Mouse (Mus musculus) liver, embryonic 18 days (tissue): Measurements from ENCODE around the gene Pmel. TPM values are rescaled to one million over a fixed set of nuclear protein-coding genes. Genes with fewer than 3 reads are reported as not detected.

Experiments used
- polyA plus RNA-seq: library from polyadenylated mRNA; depleted of rRNA; stranded (reverse); fragments of >200 nt; gene quantifications from 2 replicates; pipeline ENCODE4 v1.2.3, GENCODE M21; 2012; rRNA removed

The Pmel gene
- polyA plus RNA-seq, result 0.49 and 0.59 TPM in 2 replicates

DNA sequence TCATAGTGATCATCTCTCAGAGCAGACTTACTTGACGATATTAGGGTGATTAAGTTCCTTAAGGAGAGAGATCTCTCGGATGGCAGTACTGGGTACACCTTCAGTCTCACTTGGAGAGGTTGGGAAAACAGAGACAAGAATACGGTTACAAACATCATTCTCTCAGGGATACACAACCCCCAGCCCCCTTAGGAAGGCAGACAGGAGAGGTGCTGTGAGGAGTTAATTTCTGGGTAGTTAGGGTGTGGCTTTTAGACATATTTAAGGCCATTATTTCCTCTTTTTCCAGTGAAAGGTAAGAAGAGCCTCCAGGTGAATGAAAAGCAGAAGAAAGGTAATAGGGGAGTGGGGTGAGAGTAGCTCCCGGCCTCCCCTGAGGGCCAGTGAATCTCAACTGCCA is at the start of gene Pmel:
TSS of gene Pmel (plus strand) at position 301 of the 400 bp plus-strand sequence.

DNA sequence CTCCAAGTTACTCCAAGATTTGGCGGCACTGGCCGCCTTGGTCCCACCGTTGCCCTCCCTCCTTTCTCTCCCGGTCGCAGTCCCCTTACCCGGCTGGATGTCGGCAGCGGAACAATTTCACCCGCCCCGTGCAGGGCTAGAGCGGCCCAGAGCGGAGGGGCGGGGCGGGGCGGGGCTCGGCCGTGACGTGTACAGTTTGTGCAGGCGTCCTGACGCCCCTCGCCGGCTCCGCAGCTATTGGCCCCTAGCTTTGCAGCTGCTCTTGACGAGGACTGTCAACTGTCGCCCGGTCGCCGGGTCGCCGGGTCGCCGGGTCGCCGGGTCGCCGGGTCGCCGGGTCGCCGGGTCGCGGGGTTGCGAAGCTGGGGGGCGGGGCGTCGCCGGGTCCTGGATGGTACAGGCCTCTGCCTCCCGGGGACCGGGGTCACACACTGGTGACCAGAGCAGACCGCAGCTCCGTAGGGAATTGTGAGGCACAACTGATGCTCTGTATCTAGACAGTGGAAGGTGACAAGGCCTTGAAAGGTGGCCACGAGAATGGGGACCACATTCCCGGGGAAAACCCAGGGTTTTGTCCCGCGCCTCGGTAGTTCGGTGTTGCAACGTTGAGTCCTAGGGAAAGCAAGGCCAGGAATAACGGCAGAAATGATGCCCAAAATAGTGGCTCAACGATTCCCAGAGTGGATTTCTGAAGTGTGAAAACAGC is 30.1 kb upstream of the Pmel start, which contains the start of gene Suox:
TSS of gene Suox (minus strand) at position 311 of the 706 bp plus-strand sequence.

DNA sequence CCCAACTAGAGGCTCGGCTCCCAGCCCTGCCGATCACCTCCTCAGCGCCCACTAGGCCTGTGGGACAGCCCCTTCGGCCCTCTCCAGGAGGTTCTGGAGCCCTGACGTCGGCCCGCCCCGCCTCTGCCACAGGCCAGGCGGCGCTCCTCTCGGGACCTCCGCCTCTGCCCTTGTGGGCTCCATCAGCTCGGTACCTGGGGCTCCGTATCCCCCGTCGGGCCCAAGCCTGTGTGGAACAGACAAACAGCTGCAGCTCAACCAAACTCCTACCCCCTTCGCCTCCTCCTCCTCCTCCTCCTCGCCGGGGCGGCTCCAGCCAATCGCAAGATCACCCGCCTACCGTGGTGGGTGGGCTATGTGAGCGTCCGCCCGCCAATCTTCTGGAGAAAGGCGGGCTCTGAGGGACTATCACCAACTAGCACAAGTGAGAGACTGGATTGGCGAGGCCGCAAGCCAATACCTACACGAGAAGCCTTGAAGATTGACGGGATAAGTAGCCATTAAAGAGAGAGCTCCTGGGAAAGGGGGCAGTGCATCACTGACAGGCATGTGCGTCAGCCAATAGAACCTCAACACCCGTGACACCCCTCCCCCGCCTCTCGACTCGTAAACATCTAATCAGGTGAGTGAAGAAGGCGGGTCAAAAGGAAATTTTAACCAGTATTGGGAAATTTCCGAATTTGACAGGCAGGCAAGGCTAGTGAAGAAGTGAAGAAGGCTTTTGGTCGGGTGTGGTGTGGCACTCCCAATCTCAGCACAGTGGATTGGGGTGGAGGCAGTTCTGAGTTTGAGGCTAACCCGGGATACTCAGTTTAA is 7.8 kb upstream of the Pmel start, which contains the start of gene Rab5b:
TSS of gene Rab5b (minus strand) at position 273 of the 816 bp plus-strand sequence.

DNA sequence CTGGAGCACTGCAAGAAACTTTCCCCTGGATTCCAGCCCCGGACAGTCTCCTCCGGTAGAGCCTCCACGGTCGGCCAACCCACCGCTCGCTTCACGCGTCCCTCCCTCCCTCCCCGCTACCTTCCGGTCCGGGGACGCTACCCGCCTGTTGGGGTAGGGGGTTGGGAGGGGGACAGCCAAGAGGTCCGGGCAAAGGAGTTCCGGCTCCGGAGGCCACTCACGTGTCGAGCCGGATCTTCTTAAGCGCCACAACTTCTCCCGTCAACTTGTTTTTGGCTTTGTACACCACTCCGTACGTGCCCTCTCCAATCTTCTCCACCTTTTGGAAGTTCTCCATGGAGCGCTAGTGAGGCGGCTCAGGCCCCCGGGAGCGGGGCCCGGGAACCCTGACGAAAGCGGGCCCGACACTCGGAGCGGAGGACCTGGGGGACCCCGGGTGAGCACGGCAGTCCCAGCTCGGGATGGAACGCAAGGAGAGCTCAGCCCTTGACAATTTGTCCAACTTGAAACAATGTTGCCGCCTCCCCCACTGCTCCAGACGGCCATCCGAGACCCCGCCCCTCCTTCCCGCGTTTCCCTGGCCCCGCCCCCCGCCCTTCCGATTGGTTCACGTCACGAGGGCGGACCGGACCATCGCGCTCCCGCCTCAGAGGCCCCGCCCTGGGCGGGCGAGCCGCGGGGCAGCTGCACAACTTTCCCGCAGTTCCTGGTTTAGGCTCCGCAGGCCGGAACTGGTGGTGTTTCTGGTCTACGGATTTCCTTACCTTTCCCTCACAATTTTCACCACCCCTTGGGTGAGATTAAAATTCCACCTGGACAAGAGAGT is 709 bp downstream of the Pmel start, which contains the start of gene Cdk2:
TSS of gene Cdk2 (minus strand) at position 541 of the 826 bp plus-strand sequence.

DNA sequence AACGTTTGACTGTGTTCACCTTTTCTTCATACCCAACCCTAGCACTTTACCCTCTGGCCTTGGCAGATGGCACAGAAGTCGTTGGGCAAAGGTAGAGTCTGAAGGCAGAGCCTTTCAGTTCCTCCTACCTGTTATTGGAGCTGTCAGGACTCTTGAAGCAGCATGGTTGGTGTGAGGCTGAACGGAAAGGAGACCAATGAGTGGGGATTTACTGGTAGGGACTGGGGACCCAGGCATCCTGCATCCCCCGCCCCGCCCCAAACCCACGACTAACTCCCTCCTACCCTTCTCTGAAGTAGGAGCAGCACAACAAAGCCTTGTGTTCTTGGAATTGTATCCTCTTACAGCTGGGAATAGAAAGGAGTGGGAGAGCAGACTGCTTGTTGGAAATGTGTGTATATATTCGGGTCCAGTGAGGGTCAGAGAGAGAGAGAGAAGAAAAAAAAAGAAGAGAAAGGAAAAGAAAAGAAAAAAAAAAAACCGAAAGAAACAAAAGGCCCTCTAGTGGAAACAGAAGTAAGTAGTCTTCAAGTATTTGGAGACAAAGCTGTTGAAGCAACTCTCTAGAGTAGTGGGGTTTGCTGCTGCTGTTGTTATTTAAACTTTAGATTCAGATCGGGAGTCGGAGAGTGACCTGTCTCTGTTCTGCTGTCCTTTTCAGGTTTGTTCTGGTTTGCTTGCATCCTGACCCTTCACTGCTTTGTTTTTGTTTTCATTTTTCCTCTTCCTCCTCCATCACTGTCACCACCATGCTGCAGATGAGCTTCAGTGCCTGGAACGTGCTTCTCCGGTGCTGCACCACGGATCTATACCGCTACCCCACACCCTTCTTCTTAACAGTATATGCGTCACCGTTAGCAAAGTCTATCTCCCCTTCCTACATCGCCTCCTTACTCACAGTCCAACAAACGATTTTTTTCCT is 40.9 kb downstream of the Pmel start, which contains the start of gene Dgka:
TSS of gene Dgka (minus strand) at position 176 of the 922 bp plus-strand sequence.

DNA sequence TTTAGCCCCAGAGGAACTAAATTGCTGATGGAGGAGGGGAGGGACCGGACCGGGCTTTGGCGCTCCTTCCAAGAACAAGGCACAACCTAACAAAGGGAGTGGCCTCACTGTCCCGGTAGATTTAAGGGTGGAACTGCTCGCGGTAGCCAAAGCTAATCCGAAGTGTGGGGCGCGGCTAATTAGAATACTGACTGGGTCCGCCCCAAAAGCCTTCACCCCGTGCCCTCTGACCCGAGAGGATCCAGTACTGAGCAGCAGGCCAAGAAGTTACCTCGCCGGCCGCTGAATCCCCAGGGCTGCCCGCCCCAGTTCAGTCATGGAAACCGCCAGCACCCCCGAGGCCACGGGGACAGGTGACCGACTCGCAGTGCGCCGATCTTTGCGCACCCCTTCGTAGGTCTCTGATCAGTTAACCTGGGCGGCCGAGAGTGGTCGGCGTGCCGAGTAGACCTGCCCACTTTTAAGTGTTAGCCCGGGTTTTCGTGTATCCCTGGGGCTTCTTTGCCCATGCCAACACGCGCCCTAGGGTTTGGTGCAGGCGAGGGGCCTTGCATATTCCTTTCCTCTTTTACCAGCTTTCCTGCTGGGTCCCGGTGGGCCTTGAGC is 43.8 kb downstream of the Pmel start, which contains the start of gene Pym1:
TSS of gene Pym1 (plus strand) at position 244 of the 606 bp plus-strand sequence.

Other genes with a start within 250 kb of the Pmel start
- 25.6 and 31.2 TPM in 2 replicates for gene Smarcc2, start 244.9 kb upstream of the Pmel start, polyA plus RNA-seq
- gene Myl6, start 210.1 kb upstream of the Pmel start, polyA plus RNA-seq, result 627 and 720 TPM in 2 replicates
- 0.53 and 0.67 TPM in 2 replicates for gene Myl6b, start 205.5 kb upstream of the Pmel start, polyA plus RNA-seq
- gene Esyt1, start 178.3 kb upstream of the Pmel start, polyA plus RNA-seq, result 10.8 and 12.1 TPM in 2 replicates
- gene Zc3h10, start 156.4 kb upstream of the Pmel start, polyA plus RNA-seq, result 4.0 and 4.5 TPM in 2 replicates
- gene Rpl41, start 154.9 kb upstream of the Pmel start, polyA plus RNA-seq, result 1,648 and 2,151 TPM in 2 replicates
- 67.0 and 72.0 TPM in 2 replicates for gene Pa2g4, start 138.2 kb upstream of the Pmel start, polyA plus RNA-seq
- 7.5 and 8.2 TPM in 2 replicates for gene Erbb3, start 114.5 kb upstream of the Pmel start, polyA plus RNA-seq
- gene Rps26, start 77.4 kb upstream of the Pmel start, polyA plus RNA-seq, result 667 and 775 TPM in 2 replicates
- gene Ikzf4, start 58.2 kb upstream of the Pmel start, polyA plus RNA-seq, result 0.72 and 1.2 TPM in 2 replicates
- gene Suox, start 30.1 kb upstream of the Pmel start, polyA plus RNA-seq, result 6.8 and 8.7 TPM in 2 replicates
- gene Rab5b, start 7.9 kb upstream of the Pmel start, polyA plus RNA-seq, result 32.7 and 34.3 TPM in 2 replicates
- 31.5 and 32.7 TPM in 2 replicates for gene Cdk2, start 836 bp downstream of the Pmel start, polyA plus RNA-seq
- gene Dgka, start 40.7 kb downstream of the Pmel start, polyA plus RNA-seq, result 4.4 and 4.6 TPM in 2 replicates
- 15.6 and 15.9 TPM in 2 replicates for gene Pym1, start 43.7 kb downstream of the Pmel start, polyA plus RNA-seq
- 11.1 and 11.9 TPM in 2 replicates for gene Mmp19, start 86.7 kb downstream of the Pmel start, polyA plus RNA-seq
- 6.7 and 6.8 TPM in 2 replicates for gene Dnajc14, start 99.9 kb downstream of the Pmel start, polyA plus RNA-seq
- gene Tmem198b, start 100.2 kb downstream of the Pmel start, polyA plus RNA-seq, result 2.8 and 3.0 TPM in 2 replicates
- gene Sarnp, start 113.1 kb downstream of the Pmel start, polyA plus RNA-seq, result 46.5 and 49.9 TPM in 2 replicates
- gene Ormdl2, start 117.5 kb downstream of the Pmel start, polyA plus RNA-seq, result 54.1 and 59.0 TPM in 2 replicates
- 0.09 and 0.11 TPM in 2 replicates for gene Gdf11, start 187.5 kb downstream of the Pmel start, polyA plus RNA-seq
- gene Cd63, start 196.8 kb downstream of the Pmel start, polyA plus RNA-seq, result 56.7 and 68.3 TPM in 2 replicates
- 23.6 and 27.6 TPM in 2 replicates for gene Rdh5, start 218.7 kb downstream of the Pmel start, polyA plus RNA-seq
- 126 and 132 TPM in 2 replicates for gene Bloc1s1, start 219.8 kb downstream of the Pmel start, polyA plus RNA-seq
- gene Itga7, start 229.6 kb downstream of the Pmel start, polyA plus RNA-seq, result 0.36 and 0.44 TPM in 2 replicates